Mouse (Mus musculus): ENCODE data around the gene U2af1. TPM values are rescaled to one million over a fixed set of nuclear protein-coding genes. Genes with fewer than 3 reads are reported as not detected.
A peak's percentile ranks its signal among the peaks of the same experiment; 100 is the strongest.

Gene U2af1
- polyA plus RNA-seq, 1 experiment from 2014 or later: 234 TPM

DNA sequence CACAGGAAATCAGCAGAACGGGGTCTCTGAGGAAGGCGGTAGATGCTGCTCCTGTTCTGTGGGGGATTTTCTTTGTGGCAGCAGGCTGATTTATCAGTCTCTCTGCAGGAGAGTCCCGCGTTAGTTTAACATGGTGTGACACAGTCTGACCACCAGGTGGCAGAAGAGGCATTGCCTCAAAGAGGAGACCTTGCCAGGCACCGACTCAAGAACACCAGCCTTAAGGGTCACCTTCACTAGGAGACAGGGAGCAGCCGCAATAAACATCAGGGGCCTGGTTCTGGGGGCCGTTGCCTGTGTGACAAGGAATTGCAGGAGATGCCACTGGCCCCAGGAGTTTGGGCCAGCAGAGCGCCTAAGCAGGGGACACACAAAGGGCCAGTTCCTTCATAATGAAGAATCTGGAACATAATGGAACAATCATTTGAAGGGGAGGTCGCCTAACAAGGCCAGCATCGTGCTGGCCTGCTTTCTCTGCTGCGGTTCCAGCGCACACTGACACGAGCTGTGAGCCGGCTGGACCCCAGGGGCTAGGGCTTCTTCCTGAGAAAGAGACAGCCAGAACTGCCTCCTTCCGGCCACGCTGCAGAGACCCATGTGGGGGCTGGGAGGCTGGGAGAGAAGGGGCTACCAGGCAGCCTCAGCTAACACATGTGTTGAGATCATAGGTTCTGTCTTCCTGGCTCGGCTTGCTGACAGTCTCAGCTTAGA is 27.0 kb upstream of the U2af1 start:
- peak overlapping the region; percentile 18; the same call in 1 of the 2 replicates for H3K4me2 ChIP-seq
- H3K4me3 ChIP-seq: no peak overlapping the region
- H3K27me3 ChIP-seq: peaks cover 2% of the 10 kb centered on the region; the same call in 1 of the 2 replicates
- ATAC-seq (ENCODE audit: low FRiP score): peak; percentile 85
- no peaks in the 10 kb centered on the region for H3K9me3 ChIP-seq
- no peaks in the 10 kb centered on the region for H3K36me3 ChIP-seq
- WGBS: 18% methylated on average over 17 of the region's 17 CpGs
- peak overlapping the region; percentile 63 for H3K27ac ChIP-seq
- H3K9ac ChIP-seq: peak overlapping the region; percentile 30; the same call in 1 of the 2 replicates
- peaks cover 13% of the 10 kb centered on the region for H3K4me1 ChIP-seq (replicated peaks)

DNA sequence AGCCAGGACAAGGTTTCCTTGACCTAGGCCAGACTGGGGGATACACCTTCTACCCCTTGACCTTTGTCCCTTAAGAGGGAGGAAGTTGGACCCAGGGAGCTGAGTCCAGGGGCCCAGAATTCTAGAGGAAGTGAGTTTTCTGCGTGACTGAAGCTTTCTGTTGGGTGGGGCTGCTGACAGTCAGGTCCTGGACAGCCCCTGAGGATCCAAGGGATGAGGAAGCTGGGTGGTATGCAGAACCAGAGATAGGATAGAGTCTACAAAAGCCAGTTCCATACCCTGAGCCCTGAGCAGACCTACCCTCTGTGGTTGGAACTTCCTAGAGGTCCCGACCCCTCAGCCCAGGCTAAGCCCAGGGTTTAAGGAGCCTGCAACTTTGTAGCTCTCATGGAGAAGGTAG is 21.8 kb upstream of the U2af1 start:
- Histone ChIP-seq H3K4me1 (replicated peaks) (0 out of 2 replicates have a peak, but pooled peaks cover 2% of the 10 kb centered on the region), H3K4me2 (no peak overlapping the region), H3K4me3 (no peak overlapping the region), H3K27me3 (peaks cover 6% of the 10 kb centered on the region; the same call in 1 of the 2 replicates), H3K9me3 (no peaks in the 10 kb centered on the region), H3K27ac (no peak overlapping the region), H3K9ac (no peak overlapping the region), H3K36me3 (no peaks in the 10 kb centered on the region)
- WGBS: 79% methylated on average over 2 of the region's 2 CpGs
- no peak for ATAC-seq (ENCODE audit: low FRiP score)

DNA sequence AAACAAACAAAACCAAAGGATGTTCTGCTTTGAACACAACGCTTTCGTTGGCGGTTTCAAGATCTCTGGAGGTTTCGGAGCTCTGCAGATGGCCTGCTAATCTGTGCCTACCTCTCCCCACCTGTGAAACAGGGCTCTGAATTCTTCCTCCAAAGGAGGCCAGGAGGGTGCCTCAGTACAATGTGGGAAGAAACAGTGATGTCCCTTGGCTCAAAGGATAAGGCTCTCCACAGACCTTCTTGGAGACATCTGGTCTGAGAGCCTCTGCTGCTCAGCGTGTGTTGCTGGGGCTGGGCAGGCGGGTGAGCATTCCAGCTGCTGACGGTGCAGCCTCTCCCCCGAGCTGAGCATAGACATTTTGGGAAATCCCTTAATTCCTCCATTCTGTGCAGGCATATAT is 18.8 kb upstream of the U2af1 start, which contains the start of gene Cryaa:
TSS of gene Cryaa (plus strand) at position 301 of the 400 bp plus-strand sequence.
- Histone ChIP-seq H3K27ac (no peak within 1 kb of the TSS), H3K4me1 (replicated peaks) (no peaks in the 10 kb centered on the region), H3K4me2 (no peak within 1 kb of the TSS), H3K9ac (no peak within 1 kb of the TSS), H3K27me3 (0 out of 2 replicates have a peak, but pooled peaks cover 4% of the 10 kb centered on the region), H3K9me3 (no peaks in the 10 kb centered on the region), H3K36me3 (no peaks in the 10 kb centered on the region), H3K4me3 (no peak within 1 kb of the TSS)
- no peak for ATAC-seq (ENCODE audit: low FRiP score)
- WGBS: 85% methylated on average over 8 of the region's 8 CpGs

DNA sequence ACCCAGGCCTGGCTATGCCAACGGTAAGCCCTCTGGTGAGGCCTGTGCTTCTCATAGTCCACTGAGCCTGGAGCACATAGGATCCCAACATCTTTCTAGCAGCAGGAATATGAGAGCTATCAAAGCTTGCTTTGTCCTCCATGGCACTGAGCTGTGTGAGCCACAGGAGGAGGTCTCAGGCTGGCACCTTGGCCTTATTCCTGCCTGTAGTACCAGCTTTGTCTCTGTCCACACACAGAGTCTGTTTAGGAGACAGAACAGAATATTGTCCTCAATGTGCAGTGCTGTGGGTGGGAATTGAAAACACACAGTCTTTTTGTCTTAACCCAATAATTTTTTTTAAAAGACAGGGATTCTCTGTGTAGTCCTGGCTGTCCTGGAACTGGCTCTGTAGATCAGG is 15.7 kb upstream of the U2af1 start:
- Histone ChIP-seq H3K36me3 (no peaks in the 10 kb centered on the region), H3K27me3 (0 out of 2 replicates have a peak, but pooled peaks cover 4% of the 10 kb centered on the region), H3K9ac (no peak overlapping the region), H3K4me3 (no peak overlapping the region), H3K27ac (no peak overlapping the region), H3K4me2 (no peak overlapping the region), H3K9me3 (no peaks in the 10 kb centered on the region), H3K4me1 (replicated peaks) (peaks cover 10% of the 10 kb centered on the region)
- WGBS: 89% methylated on average over 1 of the region's 1 CpGs
- ATAC-seq (ENCODE audit: low FRiP score): no peak

DNA sequence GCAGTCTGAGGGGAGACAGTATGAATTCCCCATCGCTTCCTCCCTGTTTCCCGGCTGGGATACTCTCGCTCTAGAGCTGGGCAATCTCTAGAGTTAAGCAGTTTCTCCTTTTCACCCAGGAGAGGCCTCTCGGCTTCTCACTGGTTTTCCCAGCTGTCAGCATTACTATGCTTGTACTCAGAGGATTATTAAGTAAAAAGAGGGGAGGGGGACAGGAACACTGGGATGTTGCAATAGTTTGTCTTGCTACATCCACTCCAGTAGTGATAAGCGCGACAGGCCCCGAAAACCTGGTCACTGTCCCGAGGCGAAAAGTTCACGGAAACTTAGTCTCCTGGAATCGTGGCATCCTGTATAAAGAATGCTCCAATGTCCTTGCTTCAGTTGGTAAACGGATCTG is 13.6 kb upstream of the U2af1 start:
- Histone ChIP-seq H3K27ac (no peak overlapping the region), H3K27me3 (no peaks in the 10 kb centered on the region), H3K4me2 (no peak overlapping the region), H3K36me3 (no peaks in the 10 kb centered on the region), H3K9me3 (no peaks in the 10 kb centered on the region), H3K4me3 (no peak overlapping the region), H3K4me1 (replicated peaks) (peaks cover 10% of the 10 kb centered on the region), H3K9ac (no peak overlapping the region)
- WGBS: 89% methylated on average over 12 of the region's 12 CpGs
- ATAC-seq (ENCODE audit: low FRiP score): no peak

DNA sequence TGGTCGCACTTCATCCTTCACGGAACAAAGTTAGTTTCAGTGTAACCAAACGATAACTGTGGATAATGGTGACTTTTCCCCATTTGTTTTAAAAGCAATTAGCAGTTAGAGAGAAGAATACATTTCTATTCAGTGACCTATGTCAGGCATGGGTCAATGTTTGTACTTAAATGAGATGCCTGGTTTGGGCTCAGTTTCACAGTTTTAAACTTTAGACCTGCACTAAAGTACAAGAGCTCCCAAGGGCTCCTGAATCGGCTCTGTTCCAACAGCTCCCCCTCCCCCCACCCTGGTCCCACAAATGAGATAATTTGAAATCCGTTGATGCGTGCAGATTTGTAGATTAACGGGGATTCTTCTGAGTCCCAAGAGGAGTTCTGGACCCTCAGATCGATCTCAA is 13.0 kb upstream of the U2af1 start:
- Histone ChIP-seq H3K9ac (no peak overlapping the region), H3K27me3 (no peaks in the 10 kb centered on the region), H3K4me1 (replicated peaks) (peaks cover 10% of the 10 kb centered on the region), H3K36me3 (no peaks in the 10 kb centered on the region), H3K9me3 (no peaks in the 10 kb centered on the region), H3K4me3 (no peak overlapping the region), H3K27ac (no peak overlapping the region), H3K4me2 (no peak overlapping the region)
- WGBS: 63% methylated on average over 8 of the region's 8 CpGs
- ATAC-seq (ENCODE audit: low FRiP score): no peak

DNA sequence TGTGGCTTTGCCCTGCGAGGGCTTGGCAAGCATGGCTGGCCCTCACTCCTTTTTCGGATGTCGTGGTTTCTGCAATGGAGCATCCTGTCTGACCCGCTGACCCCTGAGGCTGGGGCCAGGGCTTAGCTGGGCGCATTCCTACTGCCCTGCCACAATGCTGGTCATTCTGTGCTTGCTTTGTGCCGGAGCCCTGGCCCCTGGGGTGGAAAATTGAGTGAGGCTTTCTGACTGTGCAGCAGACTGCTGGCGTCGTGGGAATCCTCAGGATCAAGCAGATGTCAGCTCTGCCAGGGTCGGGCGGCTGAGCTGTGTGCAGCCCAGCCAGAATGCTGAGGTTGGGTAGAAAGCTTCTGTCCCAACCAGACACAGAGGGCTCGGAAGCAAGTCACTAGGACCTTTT is 11.5 kb upstream of the U2af1 start:
- no peak overlapping the region for H3K4me2 ChIP-seq
- no peaks in the 10 kb centered on the region for H3K27me3 ChIP-seq
- no peak overlapping the region for H3K27ac ChIP-seq
- H3K9ac ChIP-seq: peak overlapping the region; percentile 25; the same call in 1 of the 2 replicates
- no peak overlapping the region for H3K4me3 ChIP-seq
- 0 out of 2 replicates have a peak, but pooled peaks have one; percentile 17 for ATAC-seq (ENCODE audit: low FRiP score)
- no peaks in the 10 kb centered on the region for H3K9me3 ChIP-seq
- no peaks in the 10 kb centered on the region for H3K36me3 ChIP-seq
- 11% methylated on average over 11 of the region's 11 CpGs for WGBS
- H3K4me1 ChIP-seq (replicated peaks): peaks cover 10% of the 10 kb centered on the region

DNA sequence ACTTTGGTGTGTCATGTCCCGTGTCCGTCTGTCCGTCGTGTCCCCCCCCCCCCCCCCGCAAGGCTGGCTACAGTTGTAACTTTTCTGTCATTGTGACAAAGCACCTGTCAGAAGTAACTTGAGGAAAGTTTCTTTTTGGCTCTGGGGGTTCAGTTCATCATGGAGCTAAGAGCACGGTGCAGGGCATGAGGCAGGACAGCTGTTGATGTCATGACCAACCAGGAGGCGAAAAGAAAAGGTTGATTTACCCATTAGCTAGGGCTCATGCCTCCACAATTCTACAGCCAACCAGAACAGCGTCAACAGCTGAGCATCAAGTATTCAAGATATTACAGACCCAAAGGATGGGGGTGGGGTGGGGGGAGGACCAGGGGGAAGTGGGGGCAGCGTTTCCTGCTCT is 9.6 kb upstream of the U2af1 start:
- H3K4me1 ChIP-seq (replicated peaks): peaks cover 10% of the 10 kb centered on the region
- no peaks in the 10 kb centered on the region for H3K27me3 ChIP-seq
- ATAC-seq (ENCODE audit: low FRiP score): no peak
- no peak overlapping the region for H3K4me3 ChIP-seq
- no peak overlapping the region for H3K9ac ChIP-seq
- 76% methylated on average over 8 of the region's 9 CpGs for WGBS
- H3K27ac ChIP-seq: no peak overlapping the region
- no peaks in the 10 kb centered on the region for H3K9me3 ChIP-seq
- no peaks in the 10 kb centered on the region for H3K36me3 ChIP-seq
- H3K4me2 ChIP-seq: no peak overlapping the region

DNA sequence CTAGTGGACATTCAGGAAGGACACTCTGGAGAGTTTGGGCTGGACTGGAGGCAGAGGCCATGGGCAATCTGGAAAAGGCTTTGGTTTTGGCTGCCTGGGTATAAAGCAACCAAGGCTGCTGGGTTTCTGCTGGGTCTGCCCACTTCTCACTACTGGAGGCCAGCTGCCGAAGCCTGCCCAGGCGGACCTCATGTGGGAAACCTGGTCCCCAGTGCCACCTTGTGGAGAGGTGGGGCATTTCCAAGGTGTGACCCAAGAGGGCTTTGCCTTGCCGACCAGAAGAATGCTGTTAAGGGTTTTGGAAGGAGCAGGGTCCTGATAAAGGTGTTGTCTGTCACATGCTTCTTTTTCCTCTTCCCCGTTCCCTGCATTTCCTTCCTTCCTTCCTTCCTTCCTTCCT is 6.1 kb upstream of the U2af1 start:
- Histone ChIP-seq H3K9ac (no peak overlapping the region), H3K27me3 (no peaks in the 10 kb centered on the region), H3K27ac (no peak overlapping the region), H3K9me3 (no peaks in the 10 kb centered on the region), H3K36me3 (no peaks in the 10 kb centered on the region), H3K4me3 (no peak overlapping the region), H3K4me2 (no peak overlapping the region), H3K4me1 (replicated peaks) (peaks cover under 1% of the 10 kb centered on the region; the same call in 1 of the 2 replicates)
- WGBS: 14% methylated on average over 4 of the region's 4 CpGs
- ATAC-seq (ENCODE audit: low FRiP score): no peak

DNA sequence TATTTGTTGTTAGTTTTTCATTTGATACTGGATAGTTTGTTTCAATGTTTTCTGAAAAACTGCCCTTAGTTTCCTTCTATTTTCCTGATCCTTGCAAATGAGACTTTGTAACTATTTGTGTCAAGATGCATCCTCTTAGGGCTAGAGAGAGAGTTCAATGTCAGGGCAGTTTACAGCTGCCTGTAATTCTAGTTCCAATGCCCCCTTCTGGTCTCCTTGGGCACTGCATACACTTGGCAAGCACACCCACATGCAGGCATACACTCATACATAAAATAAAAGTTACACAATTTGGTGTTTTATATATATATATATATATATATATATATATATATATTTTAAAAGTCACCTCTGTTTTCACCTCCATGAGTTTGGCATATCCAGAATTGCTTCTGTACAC is 4.2 kb upstream of the U2af1 start:
- Histone ChIP-seq H3K4me1 (replicated peaks) (peaks cover 5% of the 10 kb centered on the region), H3K27ac (no peak overlapping the region), H3K4me2 (no peak overlapping the region), H3K27me3 (no peaks in the 10 kb centered on the region), H3K4me3 (no peak overlapping the region), H3K36me3 (no peaks in the 10 kb centered on the region), H3K9me3 (no peaks in the 10 kb centered on the region), H3K9ac (no peak overlapping the region)
- ATAC-seq (ENCODE audit: low FRiP score): no peak

DNA sequence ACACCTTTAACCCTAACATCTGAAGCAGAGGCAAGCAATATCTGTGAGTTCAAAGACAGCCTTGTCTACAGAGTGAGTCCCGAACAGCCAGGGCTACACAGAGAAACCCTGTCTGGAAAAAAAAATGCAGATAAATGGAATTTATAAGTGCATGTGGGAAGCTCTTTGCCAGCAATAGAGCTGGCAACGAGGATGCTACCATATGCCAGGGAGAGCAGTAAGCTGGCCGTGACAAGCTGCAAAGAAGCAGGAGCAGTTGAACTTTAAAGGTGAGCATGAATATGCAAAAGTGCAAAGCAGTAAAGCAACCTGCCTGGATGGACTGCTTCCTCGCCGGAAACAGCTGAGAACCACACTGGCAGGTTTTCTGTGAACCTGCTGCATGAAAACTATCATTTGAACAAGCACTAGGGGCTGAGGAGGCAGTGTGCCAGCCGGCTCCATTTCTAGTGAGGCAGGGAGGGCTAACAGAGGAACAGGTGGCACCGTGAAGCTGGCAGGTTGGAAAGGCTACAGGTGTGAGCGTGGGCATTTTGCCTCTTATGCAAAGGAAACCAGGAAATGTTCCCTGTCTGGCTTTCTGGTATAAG is 2.1 kb upstream of the U2af1 start:
- Histone ChIP-seq H3K9me3 (no peaks in the 10 kb centered on the region), H3K27ac (no peak overlapping the region), H3K4me3 (no peak overlapping the region), H3K4me2 (no peak overlapping the region), H3K9ac (no peak overlapping the region), H3K36me3 (peaks cover 3% of the 10 kb centered on the region; the same call in 1 of the 2 replicates), H3K4me1 (replicated peaks) (peaks cover 18% of the 10 kb centered on the region), H3K27me3 (no peaks in the 10 kb centered on the region)
- no peak for ATAC-seq (ENCODE audit: low FRiP score)
- WGBS: 83% methylated on average over 8 of the region's 8 CpGs

DNA sequence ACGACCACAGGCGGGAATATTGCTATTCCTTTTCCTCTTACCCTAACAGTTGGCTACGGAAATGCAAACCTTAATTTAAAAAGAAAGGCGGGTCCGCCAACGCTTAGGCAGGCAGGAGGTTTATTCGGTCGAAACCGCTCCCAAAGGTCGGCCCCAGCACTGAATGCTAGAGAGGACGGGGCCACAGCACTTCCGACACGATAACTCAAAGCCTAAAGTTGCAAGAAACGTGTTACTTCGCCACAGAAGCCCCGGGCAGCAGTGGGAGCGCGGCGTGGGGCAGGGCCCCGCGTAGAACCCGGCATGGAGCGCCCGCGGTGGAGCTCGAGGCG is 590 bp downstream of the U2af1 start:
- no peak for ATAC-seq (ENCODE audit: low FRiP score)
- H3K27me3 ChIP-seq: no peaks in the 10 kb centered on the region
- H3K36me3 ChIP-seq: peaks cover 28% of the 10 kb centered on the region
- no peaks in the 10 kb centered on the region for H3K9me3 ChIP-seq
- peak overlapping the region; percentile 74 for H3K4me3 ChIP-seq
- peak overlapping the region; percentile 91 for H3K27ac ChIP-seq
- H3K4me1 ChIP-seq (replicated peaks): peaks cover 24% of the 10 kb centered on the region
- WGBS: 0% methylated on average over 27 of the region's 27 CpGs
- peak overlapping the region; percentile 80 for H3K4me2 ChIP-seq
- H3K9ac ChIP-seq: peak overlapping the region; percentile 94

All from hindbrain, embryonic 13.5 days (tissue).